Mouse (Mus musculus) liver, embryonic 15.5 days (tissue): ENCODE measurements at regions not wholly inside any gene's neighbourhood (a gene's known extent, or its start where the extent isn't known, plus 50 kb on each side); places are given as distances from the start of the nearest gene placed in this dataset.

Experiments used
- ATAC-seq: fragments of 200-750 bp; cut with Nextera tagmentation; 2 replicates; pipeline ENCODE4 v1.8.0; 2017; ENCODE audit warnings: moderate number of reproducible peaks, mild to moderate bottlenecking, moderate library complexity; ENCODE audit not compliant: insufficient read depth
- H3K27ac ChIP-seq: fragments of 300-500 bp; sonication (generic); replicated peaks from 2 replicates; pipeline ENCODE4 v1.5.1; 2015; ENCODE audit warnings: mild to moderate bottlenecking, inconsistent platforms
- H3K27me3 ChIP-seq: fragments of 300-500 bp; sonication (generic); 2 replicates; pipeline ENCODE4 v1.6.1; 2015; ENCODE audit warnings: mild to moderate bottlenecking, inconsistent platforms
- H3K36me3 ChIP-seq: fragments of 300-500 bp; sonication (generic); replicated peaks from 2 replicates; pipeline ENCODE4 v1.6.1; 2015; ENCODE audit warnings: moderate library complexity, mild to moderate bottlenecking, inconsistent platforms
- H3K4me1 ChIP-seq: fragments of 300-500 bp; sonication (generic); replicated peaks from 2 replicates; pipeline ENCODE4 v1.6.1; 2015; ENCODE audit warnings: inconsistent platforms
- H3K4me2 ChIP-seq: fragments of 300-500 bp; sonication (generic); 2 replicates; pipeline ENCODE4 v1.6.1; 2015; ENCODE audit warnings: moderate library complexity, mild to moderate bottlenecking, inconsistent platforms
- H3K4me3 ChIP-seq: fragments of 300-500 bp; sonication (generic); replicated peaks from 2 replicates; pipeline ENCODE4 v1.5.1; 2015; ENCODE audit warnings: mild to moderate bottlenecking, inconsistent platforms
- H3K9ac ChIP-seq: fragments of 300-500 bp; sonication (generic); 2 replicates; pipeline ENCODE4 v1.6.1; 2015; ENCODE audit warnings: moderate library complexity, mild to moderate bottlenecking, inconsistent platforms
- H3K9me3 ChIP-seq: fragments of 300-500 bp; sonication (generic); replicated peaks from 2 replicates; pipeline ENCODE4 v1.6.1; 2016; ENCODE audit warnings: inconsistent platforms
- WGBS: fragments of 180-500 bp; shearing (Covaris S2); methylation state at CpG from one replicate; pipeline ENCODE4 v1.1.7; 2015; ENCODE audit warnings: mixed read lengths; ENCODE audit not compliant: insufficient replicate concordance; 5-methylcytosine and 5-hydroxymethylcytosine counted together

DNA sequence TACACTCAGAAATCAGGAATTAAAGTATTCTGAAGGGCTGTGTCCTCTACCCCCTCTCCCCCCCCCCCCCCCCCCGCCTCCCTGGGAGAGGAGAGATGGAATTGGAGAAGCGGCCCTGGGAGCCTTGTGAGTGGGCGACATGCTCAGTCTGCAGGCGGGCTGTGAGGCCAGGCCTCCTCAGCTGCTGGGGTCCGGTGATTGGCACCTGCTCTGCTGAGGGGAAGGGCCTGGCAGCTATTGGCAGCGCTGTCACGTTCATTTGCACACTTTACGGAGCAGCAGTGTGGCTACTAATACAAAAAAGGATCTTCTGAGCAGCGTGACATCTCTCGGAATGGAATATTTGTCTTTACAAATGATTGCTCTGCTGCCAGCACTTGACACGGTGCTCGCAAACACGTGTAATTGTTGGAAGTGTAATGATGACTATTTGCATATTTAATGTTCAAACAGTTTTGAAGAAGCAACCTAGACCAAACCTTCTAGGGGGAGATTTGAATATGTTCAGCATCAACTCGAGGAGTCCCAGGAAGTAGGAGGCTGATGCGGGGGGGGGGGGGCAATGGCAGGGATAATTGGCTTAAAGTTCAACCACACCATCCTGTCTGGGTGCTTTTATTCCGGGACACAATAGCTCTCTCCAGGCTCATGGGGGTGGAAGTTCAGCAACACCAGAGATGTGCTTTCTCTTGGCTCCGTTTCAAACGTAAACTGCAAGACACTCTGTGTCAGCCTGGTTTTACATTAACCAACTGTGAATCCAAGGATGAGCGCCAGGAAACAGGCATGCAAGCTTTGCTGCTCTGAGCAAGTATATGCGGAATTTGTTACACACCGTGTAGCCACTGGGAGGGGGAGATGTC, 352.5 kb downstream of the Tmem182 start:
- WGBS = 61% methylated on average over 20 of the region's 21 CpGs
- no peak overlapping the region for H3K27ac ChIP-seq
- no peaks in the 10 kb centered on the region for H3K4me1 ChIP-seq
- H3K9ac ChIP-seq = no peak overlapping the region
- H3K9me3 ChIP-seq = no peaks in the 10 kb centered on the region
- ATAC-seq = no peak
- H3K36me3 ChIP-seq = no peaks in the 10 kb centered on the region
- no peak overlapping the region for H3K4me3 ChIP-seq
- no peak overlapping the region for H3K4me2 ChIP-seq
- H3K27me3 ChIP-seq = no peaks in the 10 kb centered on the region

DNA sequence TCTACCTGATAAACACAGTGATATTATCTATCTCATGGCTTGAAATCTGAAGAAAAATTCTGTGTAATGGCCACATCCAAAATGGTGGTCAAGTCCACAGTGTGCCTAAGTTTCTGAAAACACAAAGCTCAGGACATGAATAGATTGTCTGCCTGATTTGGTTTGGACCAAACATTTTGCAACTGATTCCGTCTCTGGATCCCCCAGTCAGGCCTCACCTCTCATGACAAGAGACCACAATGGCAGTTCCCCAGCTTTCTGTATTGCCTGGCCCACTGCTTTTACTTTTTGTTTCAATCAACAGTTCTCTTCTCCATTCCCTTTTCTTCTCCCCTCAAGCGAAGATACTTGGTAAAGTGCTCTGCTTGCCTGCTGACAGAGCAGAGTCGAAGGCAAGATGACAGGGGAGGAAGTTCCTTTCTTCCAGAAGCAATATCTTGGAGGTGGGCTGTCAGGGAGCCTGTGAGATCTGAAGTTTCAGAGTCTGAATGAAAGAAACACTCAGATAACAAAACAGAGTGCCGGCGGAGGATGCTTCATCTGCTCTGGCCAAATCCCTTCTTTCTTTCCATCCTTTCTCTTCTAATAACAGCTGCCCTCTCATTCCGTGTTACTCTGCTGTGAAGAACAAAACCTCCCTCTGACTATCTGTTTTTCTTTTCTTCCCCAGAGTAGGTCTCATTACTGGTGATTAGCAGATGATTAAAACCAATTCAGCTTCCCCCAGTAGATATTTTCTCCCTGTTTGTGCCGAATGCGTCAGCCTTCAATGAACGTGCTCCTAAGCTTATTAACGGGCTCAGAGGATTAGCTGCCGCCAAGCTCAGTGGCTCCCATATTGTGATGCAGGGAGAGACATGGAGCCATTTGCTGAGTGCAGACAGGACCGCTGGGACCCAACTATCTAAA, 360.7 kb downstream of the Tmem182 start:
- Histone ChIP-seq H3K27ac (no peak overlapping the region), H3K9ac (no peak overlapping the region), H3K27me3 (no peaks in the 10 kb centered on the region), H3K4me2 (no peak overlapping the region), H3K9me3 (no peaks in the 10 kb centered on the region), H3K36me3 (no peaks in the 10 kb centered on the region), H3K4me3 (no peak overlapping the region), H3K4me1 (no peaks in the 10 kb centered on the region)
- ATAC-seq = no peak
- 47% methylated on average over 12 of the region's 12 CpGs for WGBS

DNA sequence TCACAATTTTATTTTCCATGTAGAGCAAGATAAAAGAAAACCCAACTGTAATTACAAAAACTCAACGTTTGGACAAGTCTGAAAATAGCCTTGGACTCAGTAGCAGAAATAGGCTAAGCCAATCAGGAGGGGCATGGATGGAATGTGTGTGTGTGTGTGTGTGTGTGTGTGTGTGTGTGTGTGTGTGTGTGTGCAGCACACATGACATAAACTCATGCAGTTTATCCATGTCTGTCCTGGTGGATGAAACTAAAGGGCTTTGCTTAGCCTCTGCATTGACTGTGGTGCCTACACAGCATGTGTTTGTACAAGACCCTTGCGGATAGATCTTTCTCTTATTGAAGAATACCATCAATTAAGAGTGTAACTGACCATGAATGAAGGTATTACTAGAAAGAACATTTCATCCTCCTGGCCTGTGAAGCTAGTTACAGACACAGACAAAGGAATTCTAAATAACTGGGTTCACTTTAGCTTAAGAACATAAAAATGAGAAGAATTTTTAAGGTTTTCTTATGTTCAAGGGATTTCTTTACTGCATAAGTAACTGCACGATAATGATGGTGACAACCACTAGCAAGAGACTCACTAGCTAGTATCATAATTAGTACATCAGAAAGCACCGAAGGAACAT, 361.5 kb downstream of the Tmem182 start:
- Histone ChIP-seq H3K36me3 (no peaks in the 10 kb centered on the region), H3K4me2 (no peak overlapping the region), H3K4me3 (no peak overlapping the region), H3K9me3 (no peaks in the 10 kb centered on the region), H3K4me1 (no peaks in the 10 kb centered on the region), H3K9ac (no peak overlapping the region), H3K27me3 (no peaks in the 10 kb centered on the region), H3K27ac (no peak overlapping the region)
- ATAC-seq = no peak
- WGBS = 59% methylated on average over 4 of the region's 4 CpGs

DNA sequence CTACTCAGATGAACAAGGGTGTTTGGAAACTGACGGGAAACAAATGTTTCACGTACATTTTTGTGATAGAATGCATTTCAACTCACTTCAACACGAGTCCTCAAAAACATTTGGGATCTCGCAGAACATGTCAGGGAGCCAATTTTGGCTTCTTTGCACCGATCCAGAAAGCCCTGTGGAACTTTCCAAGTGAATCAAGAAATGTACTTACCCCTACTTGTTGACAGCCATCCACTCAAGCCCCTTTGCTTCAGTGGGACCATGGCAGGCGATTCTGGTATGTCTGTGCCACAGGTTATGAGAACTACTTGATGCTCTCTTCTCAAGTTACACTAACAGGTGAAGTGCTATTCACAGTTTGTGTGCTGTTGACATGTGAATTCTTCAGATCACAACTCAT, 381.6 kb downstream of the Tmem182 start:
- Histone ChIP-seq H3K27me3 (no peaks in the 10 kb centered on the region), H3K9ac (no peak overlapping the region), H3K27ac (no peak overlapping the region), H3K4me1 (no peaks in the 10 kb centered on the region), H3K4me3 (no peak overlapping the region), H3K9me3 (no peaks in the 10 kb centered on the region), H3K36me3 (no peaks in the 10 kb centered on the region), H3K4me2 (no peak overlapping the region)
- ATAC-seq = no peak
- WGBS = 61% methylated on average over 6 of the region's 6 CpGs

DNA sequence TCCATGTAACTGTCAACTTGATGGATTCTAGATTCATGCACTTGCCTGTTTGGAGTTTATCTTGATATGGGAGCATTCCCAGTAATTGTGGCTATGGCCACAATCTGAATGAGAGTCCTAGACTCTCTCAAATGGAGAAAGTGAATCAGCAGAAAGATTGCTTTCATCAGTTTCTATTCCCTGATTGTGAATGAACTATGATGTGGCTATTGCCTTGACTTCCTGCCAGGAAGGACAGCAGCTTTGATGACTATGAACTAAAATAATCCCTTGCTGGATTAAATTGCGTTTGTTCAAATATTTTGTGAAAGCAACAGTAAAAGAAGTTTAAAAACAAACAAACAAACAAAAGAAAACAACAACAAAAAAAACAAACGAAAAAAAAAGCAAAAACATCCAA, 407.5 kb downstream of the Tmem182 start:
- WGBS = 45% methylated on average over 2 of the region's 2 CpGs

DNA sequence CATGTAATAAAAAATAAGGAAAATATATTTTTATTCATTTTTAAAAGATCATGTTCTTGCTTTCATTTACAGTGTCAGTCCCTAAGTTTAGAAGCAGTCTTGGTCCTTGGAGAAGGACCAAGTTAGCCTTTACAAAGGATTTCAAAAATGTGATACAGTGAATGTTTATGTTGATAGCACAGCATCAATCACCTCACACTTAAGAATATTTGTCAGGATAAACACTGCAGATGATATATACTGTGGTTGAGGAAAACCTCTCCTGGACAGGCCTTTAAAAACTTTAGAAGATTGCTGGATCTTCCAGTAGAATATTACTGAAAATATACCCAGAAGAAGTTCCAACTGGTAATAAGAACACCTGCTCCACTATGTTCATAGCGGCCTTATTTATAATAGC, 420.4 kb downstream of the Tmem182 start:
- no peak overlapping the region for H3K9ac ChIP-seq
- H3K4me3 ChIP-seq = no peak overlapping the region
- no peaks in the 10 kb centered on the region for H3K9me3 ChIP-seq
- no peaks in the 10 kb centered on the region for H3K27me3 ChIP-seq
- no peak overlapping the region for H3K27ac ChIP-seq
- ATAC-seq = no peak
- H3K4me1 ChIP-seq = no peaks in the 10 kb centered on the region
- no peak overlapping the region for H3K4me2 ChIP-seq
- 55% methylated on average over 1 of the region's 1 CpGs for WGBS
- H3K36me3 ChIP-seq = no peaks in the 10 kb centered on the region

More for the DNA sequence above, 407.5 kb downstream of the Tmem182 start:
- Histone ChIP-seq H3K27me3 (no peaks in the 10 kb centered on the region), H3K4me2 (no peak overlapping the region), H3K4me1 (no peaks in the 10 kb centered on the region), H3K27ac (no peak overlapping the region), H3K4me3 (no peak overlapping the region), H3K9ac (no peak overlapping the region), H3K9me3 (no peaks in the 10 kb centered on the region), H3K36me3 (no peaks in the 10 kb centered on the region)
- ATAC-seq = no peak

DNA sequence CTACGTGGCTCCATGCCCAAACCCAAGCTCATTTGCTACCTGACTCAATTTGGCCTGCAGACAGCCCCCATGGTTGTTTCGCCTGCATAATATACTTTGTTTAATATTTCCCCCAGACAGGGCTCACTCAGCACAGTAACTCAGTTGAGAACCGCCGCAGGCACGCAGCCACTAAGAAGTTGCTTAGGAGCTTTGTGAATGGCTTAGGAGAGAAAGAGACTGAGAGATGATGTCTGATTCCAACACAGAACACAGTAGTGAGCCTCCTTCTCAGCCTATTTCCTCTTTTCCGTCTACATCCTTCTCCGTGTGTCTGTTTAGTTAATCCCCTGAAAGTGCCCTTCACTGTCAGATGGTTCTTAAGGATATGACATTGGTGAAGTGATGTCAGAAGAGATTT, 429.9 kb downstream of the Tmem182 start:
- H3K9me3 ChIP-seq = no peaks in the 10 kb centered on the region

DNA sequence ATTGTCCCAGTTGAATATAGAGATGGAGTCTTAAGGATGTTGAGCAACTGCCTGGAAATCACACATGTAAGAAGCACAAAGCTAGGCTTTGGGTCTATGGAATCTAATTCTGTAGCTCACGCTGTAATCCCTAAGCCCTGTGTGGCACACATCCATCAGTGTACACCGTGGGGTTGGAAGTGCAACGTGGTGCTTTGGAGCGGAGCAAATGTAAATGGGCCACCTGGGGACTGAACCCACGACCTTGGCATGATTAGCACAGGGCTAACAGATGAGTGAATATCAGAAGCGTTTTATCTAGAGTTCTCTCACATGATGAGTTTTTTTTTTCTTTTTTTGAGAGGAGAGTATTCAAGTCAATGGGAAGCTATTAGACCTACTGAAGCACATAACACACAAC, 437.6 kb downstream of the Tmem182 start:
- Histone ChIP-seq H3K27ac (no peak overlapping the region), H3K27me3 (no peaks in the 10 kb centered on the region), H3K9ac (no peak overlapping the region), H3K9me3 (no peaks in the 10 kb centered on the region), H3K36me3 (no peaks in the 10 kb centered on the region), H3K4me2 (no peak overlapping the region), H3K4me3 (no peak overlapping the region), H3K4me1 (no peaks in the 10 kb centered on the region)
- ATAC-seq = no peak
- WGBS = 53% methylated on average over 6 of the region's 6 CpGs

More for the DNA sequence above, 429.9 kb downstream of the Tmem182 start:
- ATAC-seq = no peak
- Histone ChIP-seq H3K4me1 (no peaks in the 10 kb centered on the region), H3K4me3 (no peak overlapping the region), H3K9ac (no peak overlapping the region), H3K4me2 (no peak overlapping the region), H3K27ac (no peak overlapping the region), H3K27me3 (no peaks in the 10 kb centered on the region), H3K36me3 (no peaks in the 10 kb centered on the region)
- 69% methylated on average over 7 of the region's 7 CpGs for WGBS

DNA sequence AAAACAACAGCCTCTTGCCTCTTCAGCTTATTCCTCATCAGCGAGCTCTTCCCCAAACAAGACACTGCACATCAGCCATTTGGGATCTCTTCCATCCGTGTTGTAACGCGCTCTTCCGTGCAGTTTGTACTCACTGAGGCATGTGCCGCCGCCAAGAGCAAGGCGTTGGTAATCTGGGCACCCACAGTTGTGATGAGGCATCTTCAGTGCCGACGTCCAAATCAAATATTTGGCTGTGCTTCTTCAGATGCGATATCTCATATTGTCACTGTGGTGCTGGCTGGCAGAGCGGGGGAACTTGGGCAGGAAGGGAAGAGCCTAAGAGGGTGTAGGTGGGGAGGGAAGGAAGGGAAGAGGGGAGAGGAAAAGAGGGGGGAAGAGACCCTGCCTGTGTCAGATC, 439.2 kb downstream of the Tmem182 start:
- H3K4me3 ChIP-seq = no peak overlapping the region
- no peak for ATAC-seq
- WGBS = 78% methylated on average over 12 of the region's 12 CpGs
- H3K4me1 ChIP-seq = no peaks in the 10 kb centered on the region
- H3K27me3 ChIP-seq = no peaks in the 10 kb centered on the region
- no peak overlapping the region for H3K9ac ChIP-seq
- H3K36me3 ChIP-seq = no peaks in the 10 kb centered on the region
- H3K27ac ChIP-seq = no peak overlapping the region
- no peaks in the 10 kb centered on the region for H3K9me3 ChIP-seq
- no peak overlapping the region for H3K4me2 ChIP-seq

DNA sequence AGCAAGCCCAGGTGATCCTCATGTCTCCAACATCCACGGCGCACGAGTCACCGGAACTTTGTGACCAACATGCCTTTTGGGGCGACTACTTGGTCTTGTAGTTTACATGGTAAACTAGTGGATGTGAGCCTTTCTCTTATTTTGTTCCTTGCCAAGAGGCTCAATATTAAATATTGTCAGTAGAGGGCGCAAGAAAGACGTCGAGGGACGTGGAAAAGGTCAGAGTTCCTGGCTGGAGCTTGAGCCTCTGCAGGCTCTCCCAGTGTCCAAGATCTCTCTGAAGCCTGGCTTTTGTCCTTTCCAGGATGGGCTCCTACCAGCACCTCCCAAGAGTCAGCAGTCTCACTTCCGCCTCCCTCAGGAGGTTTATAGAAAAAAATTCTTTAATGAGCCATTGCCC, 458.8 kb downstream of the Tmem182 start:
- no peak for ATAC-seq
- Histone ChIP-seq H3K4me2 (no peak overlapping the region), H3K4me1 (no peaks in the 10 kb centered on the region), H3K9me3 (no peaks in the 10 kb centered on the region), H3K27ac (no peak overlapping the region), H3K4me3 (no peak overlapping the region), H3K9ac (no peak overlapping the region), H3K36me3 (no peaks in the 10 kb centered on the region), H3K27me3 (no peaks in the 10 kb centered on the region)
- WGBS = 30% methylated on average over 10 of the region's 10 CpGs

DNA sequence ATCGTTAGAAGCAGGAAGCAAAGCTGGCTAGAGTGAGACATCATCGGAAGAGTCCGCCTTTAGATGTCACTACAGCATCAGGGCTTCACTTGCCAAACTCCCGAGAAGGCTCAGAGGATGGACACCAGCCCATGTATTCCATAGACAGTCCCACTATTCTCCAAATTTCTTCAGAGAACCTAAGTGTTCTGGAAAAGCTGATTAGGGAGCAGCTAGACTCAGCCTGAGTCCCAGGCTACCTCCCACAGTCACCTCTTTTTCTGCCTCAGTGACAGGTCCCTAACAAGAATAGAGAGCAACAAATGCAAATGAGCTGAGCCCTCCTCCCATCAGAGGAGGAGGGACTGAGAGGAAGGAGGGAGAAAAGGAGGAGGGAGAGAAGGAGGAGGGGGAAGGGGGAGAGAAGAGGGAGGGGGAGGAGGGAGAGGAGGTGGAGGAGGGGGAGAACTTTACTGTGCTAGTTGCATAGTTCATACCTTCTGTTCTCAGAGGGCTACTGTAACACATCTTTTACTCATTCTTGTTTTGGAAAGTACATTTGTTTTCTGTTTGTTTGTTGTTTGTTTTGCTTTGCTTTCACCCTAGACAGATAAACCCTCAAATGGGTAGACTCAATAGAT, 465.8 kb downstream of the Tmem182 start:
- no peaks in the 10 kb centered on the region for H3K27me3 ChIP-seq
- WGBS = 23% methylated on average over 4 of the region's 4 CpGs
- H3K9ac ChIP-seq = no peak overlapping the region
- H3K4me1 ChIP-seq = no peaks in the 10 kb centered on the region
- no peak overlapping the region for H3K4me3 ChIP-seq
- ATAC-seq = no peak
- no peaks in the 10 kb centered on the region for H3K9me3 ChIP-seq
- H3K27ac ChIP-seq = no peak overlapping the region
- H3K4me2 ChIP-seq = no peak overlapping the region
- no peaks in the 10 kb centered on the region for H3K36me3 ChIP-seq
